Mouse (Mus musculus) kidney, embryonic 14.5 days (tissue): ENCODE results near the gene Cabp2. TPM values are rescaled to one million over a fixed set of nuclear protein-coding genes. Genes with fewer than 3 reads are reported as not detected.
"Not testable (repeated sequence)": the region's sequence is repeated elsewhere in the genome, so short reads cannot be mapped to it uniquely, and the experiment has no call there.

Experiments
- ATAC-seq: fragments of 200-750 bp; cut with Nextera tagmentation; 2 replicates; pipeline ENCODE4 v1.8.0; 2017; ENCODE audit warnings: moderate number of reproducible peaks, mild to moderate bottlenecking, moderate TSS enrichment, moderate library complexity; ENCODE audit not compliant: low FRiP score, low TSS enrichment
- H3K27ac ChIP-seq: fragments of 300-500 bp; sonication (generic); 2 replicates; pipeline ENCODE4 v1.5.1; 2014; ENCODE audit warnings: low read depth, mild to moderate bottlenecking, low read length, moderate library complexity, mixed read lengths
- H3K27me3 ChIP-seq: fragments of 300-500 bp; sonication (generic); 2 replicates; pipeline ENCODE4 v1.6.1; 2014; ENCODE audit warnings: mild to moderate bottlenecking, low read length; ENCODE audit not compliant: control insufficient read depth, insufficient read depth
- H3K36me3 ChIP-seq: fragments of 300-500 bp; sonication (generic); 2 replicates; pipeline ENCODE4 v1.6.1; 2014; ENCODE audit warnings: low read length, mixed read lengths; ENCODE audit not compliant: control insufficient read depth, insufficient read depth
- H3K4me1 ChIP-seq: fragments of 300-500 bp; sonication (generic); 2 replicates; pipeline ENCODE4 v1.6.1; 2014; ENCODE audit warnings: low read length, mixed read lengths; ENCODE audit not compliant: control insufficient read depth, insufficient read depth
- H3K4me2 ChIP-seq: fragments of 300-500 bp; sonication (generic); replicated peaks from 2 replicates; pipeline ENCODE4 v1.6.1; 2014; ENCODE audit warnings: low read depth, mild to moderate bottlenecking, low read length
- H3K4me3 ChIP-seq: fragments of 300-500 bp; sonication (generic); 2 replicates; pipeline ENCODE4 v1.5.1; 2014; ENCODE audit warnings: mild to moderate bottlenecking, low read length
- H3K9ac ChIP-seq: fragments of 300-500 bp; sonication (generic); 2 replicates; pipeline ENCODE4 v1.6.1; 2014; ENCODE audit warnings: low read depth, mild to moderate bottlenecking, low read length, moderate library complexity
- H3K9me3 ChIP-seq: fragments of 300-500 bp; sonication (generic); 2 replicates; pipeline ENCODE4 v1.6.1; 2016; ENCODE audit warnings: low read length; ENCODE audit not compliant: control insufficient read depth
- WGBS: fragments of 180-500 bp; shearing (Covaris S2); extraction: QIAGEN DNeasy Blood & Tissue Kit; methylation state at CpG from one replicate; pipeline ENCODE4 v1.1.7; 2014; 5-methylcytosine and 5-hydroxymethylcytosine counted together
- polyA plus RNA-seq: library from polyadenylated mRNA; unstranded; fragments of >200 nt; fragmentation: Nextera tagmentation; extraction: Ambion mirVana; gene quantifications from 2 replicates; pipeline ENCODE4 v1.2.1, GENCODE M21; 2014

Gene Cabp2
- polyA plus RNA-seq, 1 experiment from 2014 or later, result not detected

DNA sequence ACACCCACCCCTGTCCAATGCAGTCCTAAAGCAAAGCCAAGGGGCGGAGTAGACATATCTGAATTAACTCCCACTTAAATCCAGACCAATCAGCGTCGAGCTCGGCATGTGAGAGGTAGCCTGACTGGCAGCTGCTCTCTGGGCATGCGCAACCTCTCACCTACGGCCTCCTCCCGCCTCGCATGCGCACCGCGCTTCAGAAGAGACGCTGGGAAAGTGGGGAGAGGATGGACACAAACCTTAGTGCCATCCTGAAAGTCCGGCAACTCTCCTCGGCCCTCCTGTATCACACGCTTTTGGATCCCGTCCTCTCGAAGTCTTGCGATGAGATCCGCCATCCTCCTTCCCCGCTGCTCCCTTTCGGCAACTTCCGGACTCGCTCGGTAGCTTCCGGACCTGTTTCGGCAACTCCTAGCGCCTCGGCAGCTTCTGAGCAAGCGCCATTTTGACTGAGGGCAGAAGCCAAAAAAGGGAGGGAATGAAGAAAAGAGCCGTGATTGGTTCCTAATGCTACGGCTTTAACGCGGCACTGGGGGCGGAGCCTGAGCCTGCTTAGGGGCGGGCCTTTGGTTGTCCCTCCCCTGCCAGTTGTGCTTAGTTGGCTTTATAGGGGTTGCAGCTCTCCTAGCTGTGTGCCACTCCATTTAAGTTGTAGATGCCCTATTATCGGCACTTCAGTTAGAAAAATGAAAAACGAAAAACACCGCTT lies 39.9 kb downstream of the Cabp2 start:
- Histone ChIP-seq H3K4me1 (no peaks in the 10 kb centered on the region; the same call in 1 of the 2 replicates), H3K36me3 (peaks cover 20% of the 10 kb centered on the region), H3K27ac (peak overlapping the region; percentile 64; the same call in 1 of the 2 replicates), H3K4me3 (peak overlapping the region; percentile 46), H3K9me3 (no peaks in the 10 kb centered on the region), H3K4me2 (peak overlapping the region; percentile 52), H3K9ac (peak overlapping the region; percentile 57), H3K27me3 (no peaks in the 10 kb centered on the region)
- peak; percentile 65 for ATAC-seq
- WGBS, result 3% methylated on average over 38 of the region's 38 CpGs

DNA sequence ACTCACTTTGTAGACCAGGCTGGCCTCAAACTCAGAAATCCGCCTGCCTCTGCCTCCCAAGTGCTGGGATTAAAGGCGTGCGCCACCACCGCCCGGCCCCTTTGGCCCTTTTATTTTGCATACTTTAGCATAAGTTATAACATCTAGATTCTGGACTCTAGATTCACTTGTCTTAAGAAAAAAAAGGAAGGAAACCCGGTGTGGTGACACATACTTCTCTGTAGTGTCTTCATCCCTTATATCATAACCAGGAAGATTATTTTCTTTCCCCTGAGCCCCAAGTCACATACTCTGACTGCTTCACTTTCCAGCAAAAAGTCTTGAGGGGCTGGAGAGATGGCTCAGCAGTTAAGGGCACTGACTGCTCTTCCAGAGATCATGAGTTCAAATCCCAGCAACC lies 40.5 kb downstream of the Cabp2 start:
- 58% methylated on average over 6 of the region's 6 CpGs for WGBS
- Histone ChIP-seq H3K36me3 (peaks cover 17% of the 10 kb centered on the region; the same call in 1 of the 2 replicates), H3K4me2 (peak overlapping the region; percentile 5; the same call in 1 of the 2 replicates)
- not testable (repeated sequence) for ATAC-seq, H3K9me3 ChIP-seq, H3K4me1 ChIP-seq, H3K4me3 ChIP-seq, H3K27me3 ChIP-seq, H3K9ac ChIP-seq, H3K27ac ChIP-seq

DNA sequence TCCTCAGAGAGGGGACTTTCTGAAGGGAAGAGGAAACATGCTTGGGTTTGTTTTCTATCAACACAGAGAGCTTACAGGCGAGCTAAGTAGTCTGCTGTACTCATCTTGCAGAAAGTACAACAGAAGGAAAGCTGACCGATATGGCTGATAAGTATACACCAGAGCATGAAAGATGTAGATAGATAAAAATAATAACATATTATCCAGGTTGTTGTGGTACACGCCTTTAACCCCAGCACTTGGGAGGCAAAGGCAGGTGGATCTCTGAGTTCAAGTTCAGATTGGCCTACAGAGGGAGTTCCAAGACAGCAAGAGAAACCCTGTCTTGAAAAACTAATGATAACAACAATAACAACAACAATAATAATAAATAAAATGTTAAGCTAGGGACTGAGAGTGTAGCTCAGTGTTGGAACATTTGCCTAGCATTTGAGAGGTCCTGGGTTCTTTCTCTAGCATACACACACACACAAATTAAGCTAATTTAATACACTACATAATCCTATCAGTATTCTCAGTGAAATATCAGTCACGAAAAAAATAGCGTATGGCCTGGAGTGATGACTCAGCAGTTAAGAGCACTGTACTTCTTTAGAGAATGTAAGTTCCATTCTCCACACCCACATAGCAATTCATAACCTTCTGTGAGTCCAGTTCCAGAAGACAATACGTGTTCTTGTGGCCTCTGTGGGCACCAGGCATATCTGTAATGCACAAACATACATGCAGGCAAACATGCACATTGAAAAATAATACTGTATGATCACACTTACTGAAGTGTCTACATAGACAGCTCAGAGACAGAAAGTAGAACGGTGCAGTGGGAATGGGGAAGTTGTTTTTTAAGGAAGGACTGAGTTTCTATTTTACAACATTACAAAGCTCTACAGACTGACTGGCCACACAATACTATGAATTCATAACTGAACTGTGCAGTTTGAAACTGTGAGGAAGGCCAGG lies 41.3 kb downstream of the Cabp2 start:
- H3K4me1 ChIP-seq, result peaks cover 8% of the 10 kb centered on the region; the same call in 1 of the 2 replicates
- peaks cover 13% of the 10 kb centered on the region; the same call in 1 of the 2 replicates for H3K36me3 ChIP-seq
- ATAC-seq, result no peak
- H3K9me3 ChIP-seq, result no peaks in the 10 kb centered on the region
- no peaks in the 10 kb centered on the region for H3K27me3 ChIP-seq
- H3K27ac ChIP-seq, result no peak overlapping the region
- WGBS, result 83% methylated on average over 7 of the region's 7 CpGs
- no peak overlapping the region for H3K4me3 ChIP-seq
- H3K4me2 ChIP-seq, result no peak overlapping the region
- no peak overlapping the region for H3K9ac ChIP-seq

DNA sequence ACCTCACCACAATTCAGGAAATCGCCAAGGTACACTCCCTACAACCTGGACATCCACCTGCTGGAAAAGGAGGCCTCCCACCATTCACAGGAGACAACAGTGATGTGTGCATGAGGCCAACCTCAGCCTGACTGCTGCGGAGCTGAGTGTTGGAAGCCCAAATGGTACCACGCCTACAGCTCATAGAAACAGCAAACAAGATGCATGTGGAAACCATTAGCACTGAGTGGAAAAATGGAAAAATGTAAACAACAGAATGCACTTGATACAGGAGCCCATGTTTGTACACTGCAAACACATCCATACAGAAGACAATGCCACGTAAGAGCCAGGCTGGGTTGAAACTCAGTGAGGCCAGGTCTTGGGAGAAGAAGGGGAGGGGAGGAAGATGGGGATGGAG lies 43.1 kb downstream of the Cabp2 start:
- no peak overlapping the region for H3K4me3 ChIP-seq
- H3K4me1 ChIP-seq, result peaks cover 8% of the 10 kb centered on the region; the same call in 1 of the 2 replicates
- ATAC-seq, result no peak
- no peaks in the 10 kb centered on the region for H3K27me3 ChIP-seq
- no peak overlapping the region for H3K27ac ChIP-seq
- WGBS, result 69% methylated on average over 4 of the region's 4 CpGs
- H3K9me3 ChIP-seq, result no peaks in the 10 kb centered on the region
- no peak overlapping the region for H3K9ac ChIP-seq
- peaks cover 14% of the 10 kb centered on the region for H3K36me3 ChIP-seq
- H3K4me2 ChIP-seq, result no peak overlapping the region

DNA sequence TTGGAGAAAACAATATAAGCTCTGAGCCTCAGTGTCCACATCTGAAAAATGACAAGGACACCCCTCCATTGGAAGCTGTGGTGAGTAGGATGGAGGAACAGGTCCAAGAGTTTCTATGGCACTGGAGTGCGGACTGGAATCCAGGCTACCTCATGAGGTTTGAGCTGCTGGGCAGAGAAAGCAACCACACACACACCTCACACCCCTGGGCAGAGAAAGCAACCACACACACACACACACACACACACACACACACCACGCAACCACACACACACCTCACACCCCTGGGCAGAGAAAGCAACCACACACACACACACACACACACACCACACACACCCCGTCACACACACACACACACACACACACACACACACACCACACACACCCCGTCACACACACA lies 43.9 kb downstream of the Cabp2 start:
- not testable (repeated sequence) for H3K4me1 ChIP-seq, H3K27me3 ChIP-seq, H3K9me3 ChIP-seq, H3K27ac ChIP-seq
- peak; percentile 39 for ATAC-seq
- 18% methylated on average over 4 of the region's 4 CpGs for WGBS
- H3K9ac ChIP-seq, result peak overlapping the region; percentile 45
- H3K36me3 ChIP-seq, result peaks cover 23% of the 10 kb centered on the region
- peak overlapping the region; percentile 42 for H3K4me2 ChIP-seq
- H3K4me3 ChIP-seq, result peak overlapping the region; percentile 88

DNA sequence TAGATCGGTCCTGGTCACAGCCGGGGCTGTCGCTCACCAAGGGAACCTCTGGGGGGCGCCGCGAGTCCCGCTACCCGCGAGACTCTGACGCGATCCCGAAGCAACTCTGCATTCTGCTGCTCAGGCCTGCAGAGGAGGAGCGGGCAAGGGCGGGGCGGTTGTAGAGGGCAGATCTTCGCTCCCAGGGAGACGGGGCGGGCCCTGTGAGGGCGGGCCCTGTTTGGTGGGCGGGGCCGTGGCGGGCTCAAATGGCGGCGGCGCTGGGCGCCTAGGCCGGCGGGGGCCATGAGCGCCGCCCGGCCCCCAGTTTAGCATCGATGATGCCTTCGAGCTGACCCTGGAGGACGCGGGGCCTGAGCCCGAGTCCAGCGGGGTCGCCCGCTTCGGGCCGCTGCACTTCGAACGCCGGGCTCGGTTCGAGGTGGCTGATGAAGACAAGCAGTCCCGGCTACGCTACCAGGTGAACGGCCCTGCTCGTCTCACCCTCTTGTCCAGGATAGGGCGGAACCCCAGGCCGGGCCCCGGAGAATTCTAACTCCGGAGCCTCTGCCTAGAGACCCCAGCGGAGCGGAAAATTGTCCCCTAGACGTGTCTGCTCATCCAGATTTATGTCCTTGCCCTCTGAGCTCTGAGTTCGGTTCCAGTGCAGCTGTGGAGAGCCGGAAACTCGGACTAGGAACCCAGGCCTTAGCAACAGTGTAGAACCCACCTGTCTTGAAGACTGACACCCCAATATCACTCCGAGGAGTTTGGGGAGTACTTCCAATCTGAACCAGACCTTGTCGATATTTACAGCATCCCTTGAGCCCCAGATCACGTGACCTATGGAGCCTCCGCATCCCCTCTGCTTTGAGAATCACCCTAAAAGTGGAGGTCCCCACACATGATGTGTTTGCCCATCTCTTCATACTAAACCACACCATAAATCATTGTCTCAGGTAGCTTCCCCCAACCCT lies 44.6 kb downstream of the Cabp2 start, which contains the start of gene Aip:
TSS of gene Aip (minus strand) at position 118 of the 956 bp plus-strand sequence.
- ATAC-seq, result peak; percentile 96
- WGBS, result 2% methylated on average over 63 of the region's 64 CpGs
- Histone ChIP-seq H3K9me3 (no peaks in the 10 kb centered on the region), H3K9ac (peak within 1 kb of the TSS; percentile 87), H3K27ac (peak within 1 kb of the TSS; percentile 47; the same call in 1 of the 2 replicates), H3K4me3 (peak within 1 kb of the TSS; percentile 88), H3K27me3 (no peaks in the 10 kb centered on the region), H3K36me3 (peaks cover 26% of the 10 kb centered on the region), H3K4me1 (peaks cover 8% of the 10 kb centered on the region; the same call in 1 of the 2 replicates), H3K4me2 (peak within 1 kb of the TSS; percentile 81)

DNA sequence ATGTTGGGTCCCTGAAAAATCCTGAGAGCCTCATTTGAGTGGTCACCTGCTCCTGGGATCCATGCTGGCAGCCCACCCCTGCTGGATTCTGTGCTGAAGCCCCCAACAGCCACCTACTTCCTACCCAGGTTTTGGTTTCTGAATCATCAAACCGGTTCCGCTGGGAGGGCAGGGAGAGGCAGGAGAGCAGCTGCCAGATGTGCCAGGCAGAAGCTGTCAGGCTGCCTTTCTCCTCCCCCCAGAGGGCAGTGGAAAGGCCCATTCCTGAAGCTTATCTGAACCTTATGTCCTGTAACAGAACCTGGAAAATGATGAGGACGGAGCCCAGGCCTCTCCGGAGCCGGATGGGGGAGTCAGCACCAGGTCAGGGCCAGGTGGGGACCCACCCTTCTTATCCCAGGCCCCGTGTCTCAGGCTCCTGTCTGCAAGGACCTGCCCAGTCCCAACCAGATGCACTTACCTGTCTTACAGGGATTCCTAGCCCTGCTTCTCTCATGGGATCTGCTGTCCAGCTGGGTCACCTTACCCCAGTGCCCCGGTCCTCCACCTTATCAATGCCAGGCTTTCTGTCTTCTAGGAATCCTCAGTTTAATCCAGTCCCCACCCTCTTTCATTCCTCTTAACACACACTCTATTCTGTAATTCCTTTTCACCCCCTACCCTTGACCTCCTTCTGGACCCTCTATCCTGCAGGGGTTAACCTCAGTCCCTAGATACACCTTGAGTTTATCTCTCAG lies 45.5 kb downstream of the Cabp2 start:
- peak overlapping the region; percentile 87; the same call in 1 of the 2 replicates for H3K9ac ChIP-seq
- no peaks in the 10 kb centered on the region for H3K27me3 ChIP-seq
- peak overlapping the region; percentile 81 for H3K4me2 ChIP-seq
- H3K4me3 ChIP-seq, result peak overlapping the region; percentile 88
- no peaks in the 10 kb centered on the region for H3K9me3 ChIP-seq
- no peak overlapping the region for H3K27ac ChIP-seq
- peaks cover 8% of the 10 kb centered on the region; the same call in 1 of the 2 replicates for H3K4me1 ChIP-seq
- WGBS, result 61% methylated on average over 7 of the region's 7 CpGs
- no peak for ATAC-seq
- peaks cover 35% of the 10 kb centered on the region for H3K36me3 ChIP-seq
